22 mouse cellular contexts compared by ENCODE assay signal in the genomic region with DNA sequence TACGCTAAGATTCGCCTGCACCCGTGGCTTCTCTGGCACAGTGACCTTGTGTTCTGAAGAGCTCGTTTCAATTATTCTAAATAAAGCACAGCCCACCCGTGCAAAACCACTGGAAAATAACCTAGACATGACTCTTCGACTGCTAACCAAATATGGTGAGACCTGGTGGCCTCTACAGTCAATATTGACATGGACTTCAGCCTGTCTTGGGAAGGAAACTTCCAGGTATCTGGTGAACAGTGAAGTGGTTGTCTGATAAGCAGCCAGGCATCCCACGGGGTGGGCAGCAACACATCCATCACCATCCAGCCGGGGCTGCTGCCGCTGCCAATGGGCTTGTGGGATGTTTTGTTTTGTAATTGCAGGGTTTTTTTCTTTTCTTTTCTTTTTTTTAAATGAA. TPM values are rescaled to one million over a fixed set of nuclear protein-coding genes. Genes with fewer than 3 reads are reported as not detected.
DNase-seq lines count a peak whose midpoint lies in the region; ATAC-seq lines count a peak whose summit lies in the region.
"Had no signal": no experiment of that assay in that cellular context is flagged by ENCODE, and none has a peak within 500 bp of the region (broad histone marks: within the 10 kb centered on the region; RNA-seq: fewer than 3 reads in every experiment).

No protein-coding gene starts in this region.

- H3K27me3 ChIP-seq in heart, embryonic 10.5 days (ENCODE audit: insufficient read depth, poor library complexity, severe bottlenecking), result no peaks in the 10 kb centered on the region
- no peaks in the 10 kb centered on the region for H3K27me3 ChIP-seq in heart, embryonic 11.5 days (ENCODE audit: control insufficient read depth, insufficient read depth, low read length)
- no peaks in the 10 kb centered on the region for H3K27me3 ChIP-seq in heart, embryonic 15.5 days
- no peaks in the 10 kb centered on the region for H3K27me3 ChIP-seq in intestine, embryonic 16.5 days (replicated peaks; ENCODE audit: control insufficient read depth, insufficient read depth, low read length)
- H3K27me3 ChIP-seq in embryonic facial prominence, embryonic 10.5 days (replicated peaks; ENCODE audit: low read depth, poor library complexity, severe bottlenecking), result no peaks in the 10 kb centered on the region
- H3K27me3 ChIP-seq: embryonic facial prominence, embryonic 12.5 days; forebrain, embryonic 15.5 days had no signal

- peaks cover 49% of the 10 kb centered on the region for H3K4me1 ChIP-seq in heart, embryonic 10.5 days
- peaks cover 11% of the 10 kb centered on the region for H3K4me1 ChIP-seq in heart, embryonic 11.5 days (ENCODE audit: control insufficient read depth, insufficient read depth, low read length)
- peaks cover 8% of the 10 kb centered on the region for H3K4me1 ChIP-seq in heart, embryonic 15.5 days (replicated peaks)
- peaks cover 3% of the 10 kb centered on the region; the same call in 1 of the 2 replicates for H3K4me1 ChIP-seq in intestine, embryonic 16.5 days (ENCODE audit: control insufficient read depth, insufficient read depth, low read length)
- H3K4me1 ChIP-seq in embryonic facial prominence, embryonic 10.5 days, result peaks cover 10% of the 10 kb centered on the region
- H3K4me1 ChIP-seq: forebrain, embryonic 15.5 days; hindbrain, embryonic 10.5 days had no signal

- ATAC-seq in heart, embryonic 11.5 days (replicated peaks; ENCODE audit: insufficient number of reproducible peaks, low FRiP score, low TSS enrichment), result no peak
- ATAC-seq in heart, embryonic 15.5 days (replicated peaks; ENCODE audit: insufficient number of reproducible peaks, insufficient read depth, low FRiP score, low read depth), result no peak
- peak; percentile 83 for ATAC-seq in intestine, embryonic 16.5 days
- ATAC-seq: CD4-positive, CD25-positive, alpha-beta regulatory T cell, adult 4 months; forebrain, embryonic 15.5 days had no signal

- DNase-seq in heart, embryonic 10.5 days (ENCODE audit: low spot score), result no peak
- no peak for DNase-seq in heart, adult 8-10 months (ENCODE audit: low spot score)
- DNase-seq in embryonic facial prominence, embryonic 10.5 days (ENCODE audit: low spot score), result no peak
- DNase-seq in embryo, embryonic 9.5 days (ENCODE audit: extremely low spot score), result no peak
- DNase-seq: adrenal gland, adult 8-10 months; adrenal gland, postnatal 36 days; B cell, adult 2 months; cerebellum, adult 2 months; cerebellum, postnatal 10 days; gastrocnemius, postnatal 10 days; heart, adult 2 months; heart, postnatal 10 days; kidney, adult 18-20 months had no signal

- H3K9me3 ChIP-seq in heart, embryonic 10.5 days, result no peaks in the 10 kb centered on the region
- no peaks in the 10 kb centered on the region for H3K9me3 ChIP-seq in heart, embryonic 11.5 days (replicated peaks; ENCODE audit: control insufficient read depth, low read length)
- H3K9me3 ChIP-seq in heart, embryonic 15.5 days (replicated peaks), result no peaks in the 10 kb centered on the region
- no peaks in the 10 kb centered on the region for H3K9me3 ChIP-seq in intestine, embryonic 16.5 days (ENCODE audit: control insufficient read depth, low read length)
- no peaks in the 10 kb centered on the region for H3K9me3 ChIP-seq in embryonic facial prominence, embryonic 10.5 days
- H3K9me3 ChIP-seq: embryonic facial prominence, embryonic 12.5 days; forebrain, embryonic 15.5 days; G1E; hindbrain, embryonic 10.5 days had no signal

- WGBS in heart, embryonic 10.5 days, result 28% methylated on average over 9 of the region's 9 CpGs
- 26% methylated on average over 9 of the region's 9 CpGs for WGBS in heart, embryonic 11.5 days (ENCODE audit: insufficient replicate concordance)
- 28% methylated on average over 9 of the region's 9 CpGs for WGBS in heart, embryonic 15.5 days
- WGBS in intestine, embryonic 16.5 days, result 33% methylated on average over 9 of the region's 9 CpGs
- 81% methylated on average over 9 of the region's 9 CpGs for WGBS in embryonic facial prominence, embryonic 10.5 days

- H3K4me3 ChIP-seq in heart, embryonic 10.5 days, result no peak overlapping the region
- H3K4me3 ChIP-seq in heart, embryonic 11.5 days (ENCODE audit: low read depth, low read length), result no peak overlapping the region
- H3K4me3 ChIP-seq in heart, embryonic 15.5 days, result no peak overlapping the region
- H3K4me3 ChIP-seq in intestine, embryonic 16.5 days (ENCODE audit: low read length), result no peak overlapping the region
- H3K4me3 ChIP-seq in embryonic facial prominence, embryonic 10.5 days, result no peak overlapping the region
- H3K4me3 ChIP-seq: embryonic facial prominence, embryonic 12.5 days; forebrain, embryonic 15.5 days; heart, adult 2 months; hindbrain, embryonic 10.5 days had no signal

- no peak overlapping the region for H3K4me2 ChIP-seq in heart, embryonic 11.5 days
- no peak overlapping the region for H3K4me2 ChIP-seq in heart, embryonic 15.5 days
- H3K4me2 ChIP-seq in intestine, embryonic 16.5 days (ENCODE audit: low read depth, low read length), result no peak overlapping the region
- H3K4me2 ChIP-seq: embryonic facial prominence, embryonic 12.5 days; forebrain, embryonic 15.5 days; hindbrain, embryonic 14.5 days had no signal

- peak overlapping the region; percentile 81 for H3K27ac ChIP-seq in heart, embryonic 10.5 days
- H3K27ac ChIP-seq in heart, embryonic 11.5 days (ENCODE audit: low read depth, low read length), result no peak overlapping the region
- 0 out of 2 replicates have a peak overlapping the region, but pooled peaks have one; percentile 3 for H3K27ac ChIP-seq in heart, embryonic 15.5 days
- no peak overlapping the region for H3K27ac ChIP-seq in intestine, embryonic 16.5 days (ENCODE audit: low read length)
- no peak overlapping the region for H3K27ac ChIP-seq in embryonic facial prominence, embryonic 10.5 days (replicated peaks)
- H3K27ac ChIP-seq: embryonic facial prominence, embryonic 12.5 days; forebrain, embryonic 15.5 days; heart, adult 2 months; hindbrain, embryonic 10.5 days; hindbrain, embryonic 14.5 days had no signal

- no peaks in the 10 kb centered on the region for H3K36me3 ChIP-seq in heart, embryonic 10.5 days
- no peaks in the 10 kb centered on the region for H3K36me3 ChIP-seq in heart, embryonic 11.5 days (ENCODE audit: control insufficient read depth, insufficient read depth, low read length)
- no peaks in the 10 kb centered on the region for H3K36me3 ChIP-seq in heart, embryonic 15.5 days
- H3K36me3 ChIP-seq in intestine, embryonic 16.5 days (ENCODE audit: control insufficient read depth, insufficient read depth, low read length), result no peaks in the 10 kb centered on the region
- no peaks in the 10 kb centered on the region for H3K36me3 ChIP-seq in embryonic facial prominence, embryonic 10.5 days (replicated peaks)
- H3K36me3 ChIP-seq: embryonic facial prominence, embryonic 12.5 days; forebrain, embryonic 15.5 days; G1E; hindbrain, embryonic 10.5 days had no signal

- H3K9ac ChIP-seq in heart, embryonic 11.5 days (ENCODE audit: low read depth, low read length), result no peak overlapping the region
- no peak overlapping the region for H3K9ac ChIP-seq in heart, embryonic 15.5 days
- H3K9ac ChIP-seq in intestine, embryonic 16.5 days (ENCODE audit: low read depth, low read length), result no peak overlapping the region
- H3K9ac ChIP-seq: embryonic facial prominence, embryonic 12.5 days; forebrain, embryonic 15.5 days; hindbrain, embryonic 14.5 days had no signal

RNA-seq across cellular contexts. Expression of gene Rasd1, which starts 29.6 kb away (rescaled TPM):
- polyA plus RNA-seq in heart, embryonic 10.5 days (2016; fragmentation: Nextera tagmentation; extraction: Ambion mirVana), result 12.2 and 17.4 TPM in 2 replicates
- 12.0 and 13.9 TPM in 2 replicates for polyA plus RNA-seq in heart, embryonic 11.5 days (2014; fragmentation: Nextera tagmentation; extraction: Ambion mirVana)
- polyA plus RNA-seq in heart, embryonic 15.5 days (2015; fragmentation: Nextera tagmentation; extraction: Ambion mirVana), result 7.2 and 7.7 TPM in 2 replicates
- total RNA-seq in heart, adult 8-10 months (2022), result 1 to 10 TPM; 3.8 to 8.3 (median 5.3) TPM
- 2.0 and 2.3 TPM in 2 replicates for polyA plus RNA-seq in intestine, embryonic 16.5 days (2015; fragmentation: Nextera tagmentation; extraction: Ambion mirVana)
- 2.1 and 2.4 TPM in 2 replicates for polyA plus RNA-seq in embryonic facial prominence, embryonic 10.5 days (2016; fragmentation: Nextera tagmentation; extraction: Ambion mirVana)
- polyA plus RNA-seq: G1E had no signal

RNA-seq across cellular contexts. Expression of gene Med9, which starts 46.3 kb away (rescaled TPM):
- 51.8 and 55.6 TPM in 2 replicates for polyA plus RNA-seq in heart, embryonic 10.5 days (2016; fragmentation: Nextera tagmentation; extraction: Ambion mirVana)
- 49.1 and 51.2 TPM in 2 replicates for polyA plus RNA-seq in heart, embryonic 11.5 days (2014; fragmentation: Nextera tagmentation; extraction: Ambion mirVana)
- 40.0 and 43.0 TPM in 2 replicates for polyA plus RNA-seq in heart, embryonic 15.5 days (2015; fragmentation: Nextera tagmentation; extraction: Ambion mirVana)
- total RNA-seq in heart, adult 8-10 months (2022), result 10 to 100 TPM; 24.0 to 33.6 (median 30.4) TPM
- polyA plus RNA-seq in intestine, embryonic 16.5 days (2015; fragmentation: Nextera tagmentation; extraction: Ambion mirVana), result 33.0 and 33.4 TPM in 2 replicates
- 48.3 and 51.5 TPM in 2 replicates for polyA plus RNA-seq in embryonic facial prominence, embryonic 10.5 days (2016; fragmentation: Nextera tagmentation; extraction: Ambion mirVana)

RNA-seq across cellular contexts. Expression of gene Pemt, which starts 52.0 kb away (rescaled TPM):
- 11.6 and 18.2 TPM in 2 replicates for polyA plus RNA-seq in heart, embryonic 10.5 days (2016; fragmentation: Nextera tagmentation; extraction: Ambion mirVana)
- 14.9 and 17.6 TPM in 2 replicates for polyA plus RNA-seq in heart, embryonic 11.5 days (2014; fragmentation: Nextera tagmentation; extraction: Ambion mirVana)
- 7.3 and 9.0 TPM in 2 replicates for polyA plus RNA-seq in heart, embryonic 15.5 days (2015; fragmentation: Nextera tagmentation; extraction: Ambion mirVana)
- total RNA-seq in heart, adult 8-10 months (2022), result 1 to 10 TPM; 1.6 to 2.6 (median 2.1) TPM
- 6.7 and 8.7 TPM in 2 replicates for polyA plus RNA-seq in intestine, embryonic 16.5 days (2015; fragmentation: Nextera tagmentation; extraction: Ambion mirVana)
- polyA plus RNA-seq in embryonic facial prominence, embryonic 10.5 days (2016; fragmentation: Nextera tagmentation; extraction: Ambion mirVana), result 7.8 and 8.7 TPM in 2 replicates

Comparison
In these comparisons a context has a peak if more than half of its experiments do, and no peak if none do; other contexts are left out.
1. H3K27ac ChIP-seq: peak in heart, embryonic 10.5 days (single experiment) and heart, embryonic 15.5 days (single experiment); none in heart, embryonic 11.5 days (single experiment), intestine, embryonic 16.5 days (single experiment) and embryonic facial prominence, embryonic 10.5 days (single experiment).